Mouse (Mus musculus) heart, adult 8-10 months (tissue): ENCODE results near the gene Map1b. TPM values are rescaled to one million over a fixed set of nuclear protein-coding genes. Genes with fewer than 3 reads are reported as not detected.

Source experiments
- DNase-seq: peaks from one replicate; pipeline ENCODE4 v3.0.0; 2022; ENCODE audit warnings: low spot score
- total RNA-seq, 4 experiments: library from RNA; stranded (reverse); gene quantifications; 2 replicates each; pipeline ENCODE4 v1.2.4; 2022

Gene Map1b
- total RNA-seq, 4 experiments from 2014 or later, result 7.3 to 14.4 (median 10.7) TPM

DNA sequence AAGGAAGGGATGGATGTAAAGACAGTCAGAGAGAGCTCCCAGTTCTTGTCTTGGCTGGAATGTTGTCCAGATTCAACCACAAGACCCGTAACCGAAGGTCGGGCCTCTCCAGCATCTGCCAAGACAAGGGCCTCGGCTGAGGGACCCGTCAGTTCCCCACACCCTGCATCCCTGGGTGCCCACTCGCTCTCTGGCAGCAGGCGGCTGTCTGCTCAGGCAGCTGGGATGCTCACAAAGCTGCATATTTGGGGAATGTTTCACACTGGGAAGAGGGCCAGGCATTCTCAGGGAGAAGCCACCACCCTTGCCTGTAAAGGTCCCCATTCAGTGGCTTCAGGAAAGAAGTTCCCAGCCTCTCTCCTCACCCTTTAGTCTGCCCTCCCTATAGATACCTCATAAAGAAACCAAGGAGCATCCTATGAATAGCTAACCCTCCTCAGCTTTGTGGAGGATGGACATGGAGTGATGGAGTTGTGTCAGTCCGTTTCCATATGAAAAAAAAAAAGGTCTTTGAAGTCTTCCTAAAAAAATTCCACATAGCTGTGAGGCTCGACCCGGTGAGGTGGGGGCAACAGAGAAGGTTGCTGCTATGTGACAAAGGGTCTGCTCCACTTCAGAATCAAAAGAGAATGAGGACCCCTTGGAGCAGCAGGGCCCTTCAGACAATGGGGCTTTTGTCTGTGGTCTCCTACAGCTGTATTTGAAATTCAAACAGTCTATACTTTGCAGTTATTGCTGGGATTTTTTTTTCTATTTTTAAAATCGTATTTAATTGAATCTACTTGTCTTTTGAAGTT lies 68.7 kb downstream of the Map1b start:
- DNase-seq, result peak; percentile 19

DNA sequence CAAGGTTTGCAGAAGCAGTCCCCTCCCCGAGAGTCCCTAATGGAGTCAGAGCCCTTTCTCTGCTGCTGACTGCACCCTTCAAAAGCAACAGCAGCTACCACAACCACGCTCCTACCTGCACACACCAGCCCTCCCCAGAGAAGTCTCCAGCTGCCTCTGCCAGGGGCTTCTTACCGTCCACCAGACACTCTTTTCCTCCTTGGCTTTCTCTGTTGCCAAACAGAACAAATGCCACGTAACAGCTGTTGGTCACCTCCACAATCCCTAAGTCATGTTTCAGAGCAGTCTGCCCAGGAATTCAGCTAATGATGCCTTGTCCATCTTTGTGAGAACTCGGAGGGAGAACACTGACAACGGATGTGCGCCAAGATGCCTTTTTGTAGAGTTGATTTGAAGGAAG lies 69.3 kb downstream of the Map1b start:
- no peak for DNase-seq

DNA sequence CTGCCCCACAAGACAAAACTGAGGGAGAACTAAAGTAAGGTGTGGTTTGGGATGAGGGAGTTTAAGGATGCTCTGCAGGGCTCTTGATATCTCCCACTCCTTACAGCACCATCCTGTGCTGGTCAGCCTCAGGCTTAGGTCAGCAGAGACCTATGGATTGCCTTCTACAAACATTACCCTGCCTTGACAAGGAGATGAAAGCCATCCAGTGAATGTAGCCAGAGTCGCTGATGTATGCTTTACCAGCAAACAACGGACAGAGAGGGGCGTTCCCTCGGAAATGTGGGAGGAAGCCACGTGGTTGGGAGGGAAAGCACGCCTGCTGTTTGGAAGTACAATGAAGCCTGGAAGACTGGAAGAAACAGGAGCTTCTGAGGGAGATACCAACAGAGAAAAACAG lies 71.5 kb downstream of the Map1b start:
- no peak for DNase-seq

DNA sequence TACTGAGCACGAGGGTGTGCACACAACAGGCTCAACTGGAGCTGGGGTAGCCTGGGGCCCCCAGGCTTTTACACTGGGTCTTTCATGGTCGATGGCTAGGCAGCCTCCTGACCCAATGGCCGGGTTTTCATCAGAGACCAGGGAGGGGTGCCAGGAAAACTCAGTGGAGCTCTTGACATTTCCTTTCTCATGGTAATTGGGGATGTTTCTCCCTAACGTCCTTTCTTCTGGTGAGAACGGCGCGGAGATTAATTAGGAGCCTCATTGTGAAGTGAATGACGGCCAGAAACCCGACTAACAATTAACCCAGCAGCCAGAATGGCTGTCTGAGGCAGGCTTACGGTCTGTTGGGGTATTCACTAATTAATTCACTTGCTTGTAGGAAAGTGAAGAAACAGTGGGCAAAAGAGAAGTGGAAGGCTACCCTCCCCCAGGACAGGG lies 71.9 kb downstream of the Map1b start:
- no peak for DNase-seq

DNA sequence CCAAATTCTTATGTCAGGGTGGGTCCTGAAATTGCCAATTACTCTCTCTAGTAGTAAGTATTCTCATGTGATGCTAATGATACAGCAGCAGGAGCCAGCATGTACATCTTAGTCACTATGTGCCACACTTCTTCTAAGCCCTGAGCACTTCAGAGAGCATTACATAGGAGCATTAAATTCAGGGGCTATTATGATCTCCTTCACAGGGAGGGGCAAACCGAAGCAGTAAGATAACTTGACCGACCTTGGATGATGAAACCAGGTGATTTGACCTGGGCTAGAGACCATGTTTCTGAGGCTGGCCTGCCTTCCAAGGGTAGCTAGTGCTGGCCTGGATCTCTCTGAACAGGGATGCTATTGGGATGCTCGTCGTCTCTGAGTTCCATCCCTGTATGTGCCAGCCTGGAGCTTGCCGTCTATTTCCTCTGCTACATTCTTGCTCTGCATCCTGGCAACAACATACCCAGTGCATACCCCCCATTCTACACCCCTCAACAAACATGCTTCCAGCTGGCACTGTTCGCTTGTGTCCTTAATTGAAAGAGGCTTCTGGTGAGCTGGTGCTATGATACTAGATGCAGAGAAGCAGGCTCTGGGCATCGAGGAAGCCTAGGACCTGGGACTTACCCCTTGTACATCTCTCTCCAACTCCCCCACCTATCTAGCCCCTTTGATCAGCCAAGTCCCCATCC lies 72.7 kb downstream of the Map1b start:
- DNase-seq, result no peak

DNA sequence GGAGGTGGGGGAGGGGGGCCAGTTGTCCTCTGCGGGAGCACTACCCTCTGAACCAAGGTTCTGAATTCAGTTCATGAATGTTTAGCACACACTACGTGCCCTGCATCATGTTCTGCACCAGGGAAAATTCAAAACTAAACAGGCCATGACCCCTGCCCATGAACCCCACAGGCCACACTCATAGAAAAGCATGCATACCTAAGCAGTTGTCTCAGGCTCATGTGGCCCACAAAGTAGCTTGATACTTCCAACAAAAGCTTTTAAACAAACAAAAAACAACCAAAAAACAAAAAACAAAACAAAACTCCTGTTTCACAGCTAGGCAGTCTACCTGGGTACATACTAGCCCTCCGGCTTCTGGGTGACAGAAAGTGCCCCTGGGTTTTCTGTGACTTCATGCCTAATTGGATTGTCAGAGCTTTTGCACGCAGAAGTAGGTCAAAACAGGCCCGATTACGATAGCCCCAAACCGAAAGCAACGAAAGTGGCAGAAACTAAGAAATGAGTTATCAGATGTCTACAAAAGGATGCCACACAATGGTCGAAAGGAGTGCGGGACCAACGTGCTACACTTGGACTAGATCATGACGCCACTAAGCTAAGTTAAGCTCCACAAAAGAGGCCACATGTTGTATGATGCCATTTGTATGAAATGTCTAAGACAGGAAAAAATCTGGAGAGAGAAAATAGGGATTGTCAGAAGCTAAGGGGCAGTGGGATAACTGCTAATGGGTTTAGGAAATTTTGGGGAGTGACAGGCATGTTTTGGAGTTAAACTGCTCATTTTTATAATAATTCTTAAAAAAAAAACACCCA lies 73.7 kb downstream of the Map1b start:
- no peak for DNase-seq

DNA sequence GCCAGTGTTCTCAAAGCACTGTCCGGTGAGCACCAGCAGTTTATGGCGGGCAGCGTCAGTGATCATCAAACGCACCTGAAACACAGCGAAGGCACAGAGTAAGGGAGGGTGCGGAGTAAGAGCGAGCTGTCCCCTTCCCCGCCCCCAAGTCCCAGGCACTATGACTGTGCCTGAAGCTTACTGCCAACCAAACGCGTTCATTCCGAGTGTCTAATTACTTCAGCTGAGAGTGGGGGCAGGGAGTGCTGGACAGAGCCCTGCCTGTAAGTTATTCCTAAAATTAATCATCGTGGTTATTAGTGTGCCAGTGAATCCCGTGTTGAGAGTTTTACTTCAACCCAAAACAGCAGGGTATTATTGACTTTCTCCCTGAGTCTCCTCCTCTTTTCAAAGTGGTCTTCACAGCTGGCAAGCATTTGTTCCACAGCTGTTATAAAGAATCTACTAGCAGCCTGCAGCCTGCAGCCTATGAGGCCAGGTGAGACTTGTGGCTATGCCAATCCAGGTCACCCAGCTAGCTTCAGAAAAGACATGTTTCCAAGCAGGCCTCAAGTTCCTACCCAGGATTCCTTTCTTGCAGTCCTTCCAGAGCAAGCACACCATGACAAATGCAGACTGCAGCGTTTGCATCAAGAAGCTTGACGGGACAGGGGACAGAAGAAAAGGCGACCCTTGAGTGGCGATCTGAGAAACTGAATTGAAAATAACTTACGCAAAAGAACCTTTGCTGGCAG lies 74.5 kb downstream of the Map1b start:
- no peak for DNase-seq

DNA sequence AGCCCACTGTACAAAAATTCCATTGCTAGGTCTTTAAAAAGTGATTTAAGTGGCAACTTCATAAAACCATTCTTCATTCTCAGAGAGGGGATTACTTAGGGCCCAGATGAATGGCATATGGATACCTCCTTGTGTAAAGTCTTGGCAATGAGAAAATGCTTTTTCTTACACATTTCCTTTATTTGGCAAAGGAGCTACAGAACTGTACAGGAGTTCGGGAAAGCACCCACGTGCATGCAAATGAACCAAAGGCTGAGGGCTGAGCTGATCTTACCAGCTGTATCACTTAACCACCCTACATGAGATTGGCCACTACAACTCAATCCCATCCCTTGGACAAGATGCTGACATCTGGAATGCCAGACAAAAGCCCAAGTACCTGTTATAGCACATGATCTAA lies 76.1 kb downstream of the Map1b start:
- DNase-seq, result no peak

DNA sequence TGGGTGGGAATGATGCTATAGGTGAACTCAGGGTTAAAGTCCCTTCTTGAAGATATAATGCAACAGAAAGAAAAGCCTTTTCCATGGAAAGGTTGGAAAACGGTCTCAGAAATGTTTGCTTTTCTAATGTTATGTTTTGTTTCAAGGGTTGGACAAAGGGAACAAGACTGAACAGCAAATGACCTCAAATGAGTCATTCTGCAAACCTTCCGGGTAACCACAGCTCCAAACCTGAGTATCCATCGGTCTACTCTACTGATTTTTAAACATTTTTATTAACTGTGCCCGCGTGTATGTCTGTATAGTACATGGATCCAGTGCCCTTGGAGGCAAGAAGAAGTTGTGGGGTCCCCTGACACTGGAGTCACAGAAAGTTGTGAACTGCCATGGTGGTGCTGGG lies 77.0 kb downstream of the Map1b start:
- no peak for DNase-seq

DNA sequence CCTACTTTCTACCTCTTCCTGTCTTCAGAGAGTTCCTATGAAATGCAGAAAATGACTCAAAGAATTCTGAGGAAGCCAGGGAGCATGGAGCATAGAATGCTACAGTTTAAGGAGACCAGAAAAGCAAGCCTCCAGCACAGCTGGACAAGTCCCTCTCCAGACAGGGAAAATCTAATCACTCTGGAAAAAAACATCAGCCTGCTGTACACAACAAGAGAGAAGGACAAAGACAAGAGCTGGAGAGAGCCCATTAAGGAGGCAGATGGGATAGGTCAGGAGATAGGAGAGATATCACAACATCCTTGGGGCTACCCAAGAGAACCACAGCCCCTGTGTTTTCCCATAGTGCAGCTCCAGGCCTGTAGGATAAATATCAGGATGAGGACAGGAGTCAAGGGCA lies 79.3 kb downstream of the Map1b start:
- DNase-seq, result no peak

DNA sequence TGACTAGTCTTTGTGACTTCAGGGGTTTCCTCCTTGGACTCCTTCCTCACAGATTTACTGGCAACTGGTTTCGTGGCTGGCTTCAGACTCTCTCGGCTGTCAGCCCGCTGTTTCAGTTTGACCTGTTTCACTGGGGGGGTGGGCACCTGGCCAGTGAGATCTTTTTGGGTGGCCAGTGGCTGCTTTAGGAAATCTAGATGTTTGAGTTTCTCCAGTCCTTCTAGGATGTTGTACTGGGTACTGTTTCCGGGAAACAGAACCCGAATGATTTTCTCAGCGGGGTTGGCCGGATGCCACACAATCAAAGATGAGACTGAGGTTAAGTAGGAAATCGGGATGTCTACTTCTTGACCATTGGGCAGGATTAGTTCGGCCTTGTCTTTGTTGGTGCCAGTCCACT lies 81.8 kb downstream of the Map1b start:
- no peak for DNase-seq

DNA sequence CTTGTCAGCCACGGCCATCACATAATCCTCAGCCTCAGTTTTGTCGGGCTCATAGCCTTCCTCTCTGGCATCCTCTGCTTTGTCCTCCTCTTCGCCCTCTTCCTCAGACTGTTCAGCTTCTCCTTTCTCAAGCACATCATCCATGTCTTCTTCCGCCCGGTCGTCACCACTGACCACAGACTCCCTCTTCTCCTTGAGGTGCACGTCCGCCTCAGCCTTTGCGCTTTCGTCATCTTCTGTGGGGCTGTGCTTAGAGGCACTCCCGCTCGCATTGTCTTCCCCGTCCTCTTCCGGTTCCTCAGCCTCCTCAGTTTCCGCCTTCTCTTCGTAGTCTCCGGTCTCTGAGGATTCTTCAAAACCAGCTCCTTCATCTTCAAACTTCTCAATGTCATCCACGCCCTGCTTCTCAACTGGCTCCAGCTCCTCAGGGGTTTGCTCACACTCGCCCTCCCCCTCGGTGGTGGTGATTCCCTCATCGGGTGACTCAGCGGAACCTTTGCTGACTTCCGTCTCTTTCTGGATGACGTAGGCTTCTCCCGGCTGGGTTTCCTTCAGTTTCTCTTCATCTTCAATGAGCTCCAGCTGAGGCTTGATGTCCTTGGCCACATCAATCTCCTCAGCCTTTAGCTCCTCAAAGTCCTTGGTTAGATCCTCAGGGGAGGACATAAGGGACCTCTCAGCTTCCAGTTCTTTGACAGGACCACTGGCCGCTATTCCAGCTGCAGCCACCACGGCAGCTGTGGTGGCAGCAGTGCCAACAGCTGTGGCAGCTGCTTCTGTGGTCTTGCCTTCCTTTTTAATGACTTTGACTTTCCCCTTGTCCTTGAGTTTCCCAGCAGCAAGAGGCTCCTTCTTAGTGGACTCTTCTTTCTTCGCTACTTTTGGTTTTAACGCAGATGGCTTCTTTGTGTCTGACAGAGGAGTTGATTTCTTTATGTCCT lies 83.0 kb downstream of the Map1b start:
- DNase-seq, result no peak

DNA sequence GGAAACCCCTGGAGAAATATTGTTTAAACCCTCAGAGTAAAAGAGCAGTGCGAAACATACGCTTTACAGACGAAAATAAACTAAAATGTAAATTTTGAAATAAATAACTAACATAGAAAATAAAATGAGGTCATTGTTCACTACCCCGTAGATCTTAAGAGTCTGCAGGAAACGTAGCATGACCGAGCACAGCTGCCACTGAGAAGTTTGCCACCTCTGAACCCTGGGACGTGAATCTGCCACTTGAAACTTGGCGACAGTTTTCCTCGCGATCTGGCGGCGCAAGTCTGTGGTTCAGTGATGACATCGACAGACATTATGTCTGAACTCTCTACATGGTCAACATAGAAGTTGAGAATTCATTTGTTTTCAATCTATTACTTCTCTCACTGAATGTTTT lies 92.8 kb downstream of the Map1b start:
- DNase-seq, result no peak

DNA sequence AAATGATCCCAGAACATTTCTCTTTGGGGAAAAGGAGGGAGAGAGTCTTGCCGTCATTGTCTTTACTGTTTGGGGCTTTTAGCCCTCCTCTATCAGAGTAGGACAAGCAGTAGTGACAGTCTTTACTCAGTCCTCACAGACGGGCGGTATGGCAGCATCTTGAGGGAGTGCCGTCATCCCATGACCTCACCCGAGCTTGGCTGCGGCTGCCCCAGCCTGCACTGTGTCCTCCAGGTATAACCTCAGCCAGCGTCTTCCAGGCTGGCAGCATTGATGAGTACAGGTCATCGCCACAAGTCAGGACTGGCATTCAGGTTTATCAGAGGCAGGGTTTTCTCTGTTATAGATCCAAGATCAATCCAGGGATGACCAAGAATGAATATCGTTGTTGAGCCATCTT lies 99.7 kb downstream of the Map1b start:
- DNase-seq, result no peak

DNA sequence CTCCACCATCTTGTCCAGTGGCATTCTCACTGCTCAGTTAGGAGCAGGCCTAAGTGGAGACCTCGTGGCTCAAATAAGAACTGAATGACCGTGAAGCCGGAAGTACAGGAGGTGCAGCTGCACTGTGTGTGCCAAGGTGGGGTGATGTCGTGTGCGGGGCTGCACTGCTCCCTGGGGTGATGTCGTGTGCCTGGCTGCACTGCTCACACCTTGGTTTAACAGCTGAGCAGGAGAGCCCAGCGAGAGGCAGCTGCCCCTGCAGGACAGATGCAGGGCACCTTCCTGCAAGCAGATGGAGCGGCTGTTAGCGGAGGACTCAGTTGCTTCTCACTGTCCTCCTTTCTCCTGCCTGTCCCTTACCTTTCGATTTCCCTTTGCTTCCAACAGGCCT lies 102.0 kb downstream of the Map1b start:
- no peak for DNase-seq

DNA sequence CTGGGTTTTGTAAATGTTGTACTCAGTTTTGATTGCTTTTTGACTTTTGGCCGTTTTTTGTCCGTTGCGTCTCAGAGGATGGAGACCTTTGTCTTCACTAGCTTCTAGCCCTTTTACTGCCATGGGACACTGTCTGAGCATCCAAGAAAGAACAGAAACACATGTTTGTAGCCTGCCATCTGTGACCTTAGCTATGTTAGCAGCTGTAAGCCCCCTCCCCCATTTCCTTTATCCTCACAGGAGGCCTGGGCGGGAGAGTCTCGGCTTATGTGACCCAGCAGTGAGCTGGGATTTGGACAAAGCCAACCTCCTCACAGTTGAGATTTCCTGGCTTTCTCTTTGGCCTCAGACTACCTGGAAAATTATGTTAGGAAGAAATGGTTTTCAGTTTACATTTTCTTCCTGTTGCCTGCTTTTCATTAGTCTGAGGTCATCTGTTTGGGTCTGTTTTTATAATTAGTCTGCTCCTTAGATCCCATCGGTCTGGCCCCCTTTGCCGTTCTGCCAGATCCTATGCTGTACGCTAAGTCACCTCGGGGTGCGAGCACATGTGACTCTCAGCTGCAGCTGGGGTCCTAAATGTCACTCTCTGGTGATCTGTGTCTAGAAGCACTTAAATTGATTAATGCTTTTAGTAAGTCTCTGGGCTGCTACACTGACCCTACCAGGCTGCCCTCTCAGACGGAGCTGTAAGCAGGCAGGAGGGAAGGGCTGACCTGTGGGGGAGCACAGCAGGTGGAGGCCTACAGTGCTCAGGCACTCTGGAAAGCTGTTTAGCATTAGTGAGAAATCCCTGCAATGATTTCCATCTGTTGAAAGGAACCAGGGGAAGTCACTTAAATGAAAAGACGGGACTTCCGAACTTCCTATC lies 102.6 kb downstream of the Map1b start:
- no peak for DNase-seq

DNA sequence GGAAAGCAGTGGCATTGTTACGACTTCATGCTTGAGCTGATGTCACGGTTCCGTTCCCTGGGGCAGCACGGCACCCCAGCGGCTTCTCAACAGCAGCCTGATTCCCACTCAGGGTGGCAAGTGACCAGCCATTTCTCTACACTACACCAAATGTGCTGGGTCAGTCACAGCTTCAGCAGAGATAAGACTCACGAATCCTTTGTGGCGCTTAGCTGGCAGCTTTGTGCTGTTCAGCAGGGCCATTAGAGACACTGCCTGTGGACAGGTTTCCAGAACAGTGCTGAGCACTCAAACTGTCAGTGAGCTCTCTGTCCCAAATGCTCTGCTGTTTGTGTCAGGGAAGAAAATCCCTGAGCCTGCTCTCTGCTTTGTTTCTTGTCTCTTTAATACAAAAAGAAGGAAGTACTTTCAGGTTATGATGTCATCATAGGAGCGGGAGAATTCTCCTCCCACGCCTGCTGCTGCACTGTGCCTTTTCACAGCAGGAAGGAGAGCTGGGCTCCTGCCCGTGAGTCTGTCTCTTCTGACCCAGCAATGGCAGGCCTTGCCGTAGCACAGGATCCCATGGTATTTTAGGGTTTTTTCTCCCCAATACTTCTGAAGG lies 103.8 kb downstream of the Map1b start:
- DNase-seq, result peak; percentile 83

DNA sequence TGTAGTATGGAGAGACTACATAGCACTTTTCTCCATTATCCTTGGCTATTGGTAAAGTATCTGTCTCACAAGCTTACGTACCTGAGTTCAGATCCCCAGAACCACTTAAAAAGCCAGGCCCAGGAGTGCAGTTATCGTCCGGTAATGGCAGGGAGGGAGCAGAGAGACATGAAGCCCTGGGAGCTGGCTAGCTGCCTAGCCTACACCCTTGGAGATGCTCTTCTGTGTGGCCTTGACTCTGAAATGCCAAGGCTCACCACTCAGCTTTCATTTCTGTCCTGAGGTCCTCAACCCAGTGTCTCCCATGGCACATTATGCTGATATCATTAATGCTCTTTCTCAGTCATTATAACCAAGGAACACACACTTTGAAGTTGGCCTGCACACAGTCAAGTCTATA lies 104.6 kb downstream of the Map1b start:
- no peak for DNase-seq
